Mouse (Mus musculus): ENCODE results near the gene Gm13277.
"Not testable (repeated sequence)": the region's sequence is repeated elsewhere in the genome, so short reads cannot be mapped to it uniquely, and the experiment has no call there.

DNA sequence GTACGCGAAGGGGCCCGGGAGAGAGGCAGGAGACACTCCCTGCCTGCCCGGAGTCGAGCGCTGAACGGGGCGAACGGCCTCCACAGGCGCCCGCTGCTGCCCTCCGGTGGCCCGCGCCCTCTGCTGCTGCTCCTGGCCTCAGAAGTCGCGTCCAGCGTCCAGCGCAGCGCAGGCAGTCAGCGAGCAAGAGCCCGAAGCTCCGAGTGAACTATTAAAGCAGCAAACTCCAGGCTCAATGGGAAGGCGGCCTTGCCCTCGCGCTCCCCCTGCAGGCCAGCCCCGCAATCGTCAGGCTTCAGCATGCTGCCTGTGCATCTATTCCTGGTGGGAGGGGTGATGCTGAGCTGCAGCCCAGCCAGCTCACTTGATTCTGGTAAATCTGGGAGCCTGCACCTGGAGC lies 3.0 kb upstream of the Gm13277 start, which contains the start of gene Gm13276:
- TF ChIP-seq ZC3H11A (IDR thresholded peaks at IDR 0.05; ENCODE audit: borderline replicate concordance, low read depth, low read length); CHD2 (IDR thresholded peaks at IDR 0.05; ENCODE audit: low read depth, low read length); MAFK (IDR thresholded peaks at IDR 0.05; ENCODE audit: insufficient read depth, low read depth, low read length): not testable (repeated sequence)

Measured in ES-E14 (cell line).